Mouse (Mus musculus) gastrocnemius, adult 8-10 months (tissue): ENCODE results near the gene Tmem266. TPM values are rescaled to one million over a fixed set of nuclear protein-coding genes. Genes with fewer than 3 reads are reported as not detected.

Experiments
- DNase-seq, 2 experiments: peaks; one replicate each; pipeline ENCODE4 v3.0.0; 2022; ENCODE audit warnings: low spot score in 2 of 2
- total RNA-seq, 4 experiments: library from RNA; stranded (reverse); gene quantifications; 2 replicates each; pipeline ENCODE4 v1.2.4; 2022

The Tmem266 gene
- total RNA-seq, 4 experiments from 2014 or later: 2.8 to 15.8 (median 5.1) TPM

- no peak for DNase-seq
Observed at GRCm38 (mm10) chr9:55449108-55449507, 122.4 kb downstream of the Tmem266 start.

- no peak for DNase-seq
Observed at GRCm38 (mm10) chr9:55450035-55450434, 123.3 kb downstream of the Tmem266 start.

- no peak for DNase-seq
Observed at GRCm38 (mm10) chr9:55451426-55451825, 124.7 kb downstream of the Tmem266 start.

GRCm38 (mm10) chr9:55452906-55453305 lies 126.2 kb downstream of the Tmem266 start:
- DNase-seq: no peak

- no peak for DNase-seq
Observed at GRCm38 (mm10) chr9:55453366-55453765, 126.7 kb downstream of the Tmem266 start.

- no peak for DNase-seq
Observed at GRCm38 (mm10) chr9:55468397-55468796, 141.7 kb downstream of the Tmem266 start.

GRCm38 (mm10) chr9:55476084-55476483 lies 149.4 kb downstream of the Tmem266 start:
- DNase-seq: no peak

- DNase-seq: no peak
Observed at GRCm38 (mm10) chr9:55478699-55479098, 152.0 kb downstream of the Tmem266 start.

- DNase-seq: no peak
Observed at GRCm38 (mm10) chr9:55482116-55482515, 155.4 kb downstream of the Tmem266 start.

Other genes starting within 250 kb of the Tmem266 start
- gene Ube2q2, start 178.1 kb upstream of the Tmem266 start, total RNA-seq: 10 to 100 TPM; 35.9 to 40.1 (median 37.6) TPM
- gene Fbxo22, start 118.0 kb upstream of the Tmem266 start, total RNA-seq: 10 to 100 TPM; 18.1 to 22.2 (median 19.9) TPM
- gene Nrg4, start 69 bp upstream of the Tmem266 start, total RNA-seq: 1 to 10 TPM; 1.4 to 5.4 (median 2.3) TPM
- 100 to 1,000 TPM; 216 to 259 (median 240) TPM for gene Etfa, start 185.3 kb downstream of the Tmem266 start, total RNA-seq
- gene Isl2, start 211.8 kb downstream of the Tmem266 start, total RNA-seq: under 1 TPM in 1 of 4 experiments, not detected in 3; 0.41 TPM